Mouse (Mus musculus): ENCODE measurements at regions not wholly inside any gene's neighbourhood (a gene's known extent, or its start where the extent isn't known, plus 50 kb on each side); places are given as distances from the start of the nearest gene placed in this dataset.

DNA sequence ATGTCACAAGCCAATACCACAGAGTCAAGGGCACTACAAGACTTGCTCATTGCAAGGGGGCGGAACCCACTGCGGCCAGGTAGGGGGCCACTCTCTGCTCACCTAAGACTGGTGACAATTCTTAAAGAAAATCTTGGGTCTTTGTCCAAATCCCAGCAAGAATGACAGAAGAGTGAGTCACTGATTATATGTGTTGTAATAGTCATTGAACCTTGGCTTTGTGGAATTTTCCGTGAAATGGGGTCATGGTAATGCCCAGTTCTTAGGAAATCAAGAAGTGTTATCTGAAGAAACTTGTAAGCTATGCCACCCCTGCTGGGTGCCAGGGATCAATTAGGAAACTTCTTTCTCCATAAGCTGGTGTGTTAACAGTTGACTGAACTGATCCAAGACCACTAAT is 249.3 kb upstream of the Adgrl2 start:
- intact Hi-C loops (cut with DNase I): no loop called here
- DNase-seq: no peak

DNA sequence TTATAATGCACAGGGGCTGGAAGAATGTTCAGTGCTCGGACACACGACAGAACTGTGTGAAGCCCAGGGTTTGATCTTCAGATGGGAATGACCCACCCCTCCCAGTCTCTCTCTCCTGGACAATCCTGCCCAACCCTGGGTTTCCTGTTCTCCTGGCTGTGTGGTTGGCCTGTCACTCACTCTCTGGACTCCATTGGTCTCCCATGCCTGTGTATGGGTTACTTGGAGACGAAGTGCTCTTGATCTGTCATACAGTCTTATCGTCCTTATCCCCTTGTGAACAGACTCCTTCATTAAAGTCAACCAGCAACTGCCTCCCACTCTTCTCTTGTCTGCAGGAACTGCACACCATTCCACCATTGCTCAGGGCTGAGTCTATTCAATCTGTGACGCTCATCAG is 247.7 kb upstream of the Adgrl2 start:
- no peak for DNase-seq
- intact Hi-C loops (cut with DNase I): no loop called here

DNA sequence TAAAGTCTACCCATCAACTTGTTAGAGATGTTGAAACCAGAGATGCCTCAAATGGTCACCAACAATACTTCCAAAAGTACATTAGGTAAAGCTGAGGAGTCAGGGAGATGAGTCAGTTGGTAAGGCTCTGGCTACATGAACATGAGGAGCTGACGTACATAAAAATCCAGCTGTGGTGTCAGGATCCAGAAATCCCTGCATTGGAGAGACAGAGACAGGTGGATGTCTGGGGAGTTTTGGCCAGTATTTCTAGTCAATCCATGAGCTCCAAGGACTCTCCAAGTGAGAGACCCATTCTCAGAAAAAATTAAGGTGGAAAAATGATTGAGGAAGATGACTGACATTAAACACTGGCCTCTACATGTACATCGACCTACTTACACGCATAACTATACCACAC is 244.8 kb upstream of the Adgrl2 start:
- intact Hi-C loops (cut with DNase I): no loop called here
- no peak for DNase-seq

DNA sequence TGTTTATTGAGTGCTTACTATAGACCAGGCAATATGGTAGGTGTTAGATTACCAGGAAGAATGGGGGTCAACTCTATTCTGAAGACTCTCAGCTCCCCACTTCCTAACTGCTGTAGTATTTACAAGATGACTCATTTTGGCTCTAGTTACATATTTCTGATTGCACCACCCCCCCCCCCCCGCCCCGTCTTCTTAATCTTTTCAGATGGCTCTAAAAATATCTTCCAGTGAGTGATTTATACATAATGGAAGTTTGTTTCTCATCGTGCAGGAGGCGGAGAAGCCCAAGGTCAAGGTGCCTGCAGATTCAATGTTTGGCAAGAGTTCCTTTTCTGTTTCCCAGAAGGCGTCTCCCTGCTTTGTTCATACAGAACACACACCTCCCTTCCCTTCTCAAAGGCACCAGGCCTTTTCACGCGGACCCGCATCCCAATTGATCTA is 243.4 kb upstream of the Adgrl2 start:
- DNase-seq: no peak
- intact Hi-C loops (cut with DNase I): no loop called here

DNA sequence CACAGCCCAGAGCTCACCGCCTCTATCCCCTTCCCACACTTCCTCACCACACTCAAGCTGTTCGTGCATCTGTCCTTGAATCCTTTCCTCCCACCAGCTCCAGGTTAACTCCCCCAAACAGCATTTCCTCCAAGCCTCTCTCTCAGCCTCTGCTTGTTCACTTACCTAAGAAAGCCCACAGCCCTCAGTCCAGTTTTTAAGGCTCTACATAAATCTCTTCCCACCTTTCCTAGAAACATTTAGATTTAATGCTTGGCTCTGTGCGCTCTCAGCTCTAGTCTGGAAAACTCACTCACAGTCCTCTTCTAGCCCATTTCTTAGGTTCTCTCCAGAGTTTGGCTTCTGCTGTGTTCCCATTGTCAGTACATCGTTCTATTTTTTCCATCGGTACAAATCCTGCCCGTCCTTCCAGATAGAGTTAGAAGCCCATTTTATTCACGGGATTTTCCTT is 242.9 kb upstream of the Adgrl2 start:
- intact Hi-C loops (cut with DNase I): no loop called here
- no peak for DNase-seq

DNA sequence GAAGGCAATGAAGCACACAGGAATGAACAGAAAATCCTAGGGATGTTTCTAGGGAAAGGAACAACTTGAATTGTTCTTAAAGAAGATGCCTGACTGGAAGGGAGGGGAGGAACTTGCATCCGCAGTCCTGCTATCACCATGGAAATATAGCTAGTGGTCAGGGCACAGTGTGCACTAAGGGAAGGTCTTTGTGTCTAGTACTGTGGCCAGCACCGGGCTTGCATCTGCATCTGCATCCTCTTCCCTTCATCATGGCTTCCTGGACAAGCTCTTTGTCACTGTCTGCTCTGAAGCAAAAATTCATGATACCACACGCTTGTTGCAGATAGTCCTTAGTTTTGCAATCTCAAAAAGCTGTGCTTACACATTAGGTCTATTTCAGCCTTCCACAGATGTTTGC is 241.0 kb upstream of the Adgrl2 start:
- DNase-seq: no peak
- intact Hi-C loops (cut with DNase I): no loop called here

DNA sequence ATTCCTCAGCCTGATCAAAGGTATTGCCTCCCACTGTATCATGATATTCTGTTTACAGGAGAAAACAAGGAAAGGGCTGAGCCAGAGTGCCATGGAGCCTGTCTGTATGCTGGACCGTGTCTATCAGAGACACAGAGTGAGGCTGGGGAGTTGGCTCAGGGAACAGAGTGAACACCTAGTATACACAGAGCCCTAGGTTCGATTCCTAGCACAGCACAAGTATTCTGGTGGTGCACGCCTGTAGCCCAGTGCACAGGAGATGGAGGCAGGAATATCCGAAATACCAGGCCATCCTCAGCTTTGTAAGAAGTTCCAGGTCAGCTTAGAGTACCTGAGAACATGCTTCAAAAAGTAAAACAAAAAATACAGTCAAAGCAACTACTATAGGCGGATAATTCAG is 237.2 kb upstream of the Adgrl2 start:
- intact Hi-C loops (cut with DNase I): no loop called here
- DNase-seq: no peak

DNA sequence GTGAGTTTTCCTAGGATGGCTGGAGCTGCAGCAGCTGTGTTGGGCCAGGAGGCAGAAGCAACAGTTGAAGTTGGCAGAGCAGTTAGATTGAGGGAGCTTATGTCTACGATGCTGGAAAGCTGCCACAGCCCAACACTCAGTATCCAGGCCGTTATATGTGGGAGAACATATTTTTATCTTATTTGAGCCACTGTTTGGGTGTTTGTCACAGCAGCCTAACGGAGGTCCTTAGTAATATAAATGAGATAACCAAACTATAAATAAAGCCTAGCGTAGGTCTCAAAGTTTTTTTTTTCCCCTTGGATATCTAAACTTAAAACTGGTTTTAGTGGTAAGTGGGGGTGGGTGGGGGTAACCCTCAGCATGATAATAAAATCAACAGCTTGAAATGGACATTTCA is 236.4 kb upstream of the Adgrl2 start:
- intact Hi-C loops (cut with DNase I): no loop called here
- no peak for DNase-seq

DNA sequence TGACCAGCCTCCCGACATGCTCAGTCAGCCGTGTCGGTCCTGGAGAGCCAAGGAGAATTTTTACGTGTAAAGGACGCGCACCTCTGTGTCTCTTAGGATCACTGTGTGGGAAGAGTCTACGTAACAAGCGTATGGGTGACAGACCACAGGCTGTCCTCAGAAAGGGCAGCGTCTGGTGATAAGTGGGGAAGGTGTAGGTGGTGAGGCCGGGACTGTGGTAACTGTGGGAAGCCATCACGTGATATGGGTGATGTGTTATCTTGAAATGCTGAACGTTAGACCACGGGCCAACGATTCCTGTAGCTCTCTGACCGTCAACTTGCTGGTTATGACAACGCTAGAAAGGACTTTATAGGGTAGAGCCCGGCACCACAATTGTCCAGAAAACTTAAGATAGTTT is 235.3 kb upstream of the Adgrl2 start:
- DNase-seq: no peak
- intact Hi-C loops (cut with DNase I): no loop called here

DNA sequence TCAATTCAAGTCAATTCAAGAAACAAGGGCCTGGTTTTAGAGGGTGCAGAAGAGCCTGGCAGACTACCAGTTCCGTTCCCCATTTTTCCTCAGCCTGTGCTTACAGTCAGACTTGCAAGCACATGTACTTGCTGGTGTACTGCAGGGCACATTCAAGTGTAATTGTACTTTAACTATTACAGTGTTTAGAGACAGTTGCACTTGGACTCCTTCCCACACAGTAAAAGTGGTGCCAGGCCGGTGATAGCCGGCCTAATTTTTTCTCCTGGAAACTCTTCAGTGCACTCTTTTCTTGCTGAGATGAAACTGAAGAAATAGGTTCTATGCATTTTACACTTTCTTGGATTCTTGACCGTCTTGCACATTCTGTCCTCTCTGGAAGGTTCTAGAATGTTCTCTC is 233.9 kb upstream of the Adgrl2 start:
- DNase-seq: no peak
- intact Hi-C loops (cut with DNase I): no loop called here

DNA sequence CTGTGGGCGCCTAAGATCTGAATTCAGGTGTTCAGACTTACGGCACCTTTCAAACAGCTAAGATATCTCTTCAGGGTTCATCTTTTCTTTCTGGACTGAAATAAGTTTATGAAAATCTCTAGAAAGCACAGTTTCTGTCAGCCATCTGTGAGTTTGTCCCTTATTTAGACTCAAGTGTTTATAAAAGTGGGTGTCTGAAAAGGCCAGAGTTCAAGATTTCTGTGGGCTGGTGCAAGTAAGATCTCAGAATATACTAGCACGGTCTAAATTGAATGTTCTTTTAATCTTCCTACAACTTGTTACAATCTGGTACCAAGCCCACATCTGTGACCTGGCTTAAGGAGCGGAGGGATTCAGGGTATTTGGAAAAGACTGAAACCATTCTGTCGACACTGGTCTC is 233.4 kb upstream of the Adgrl2 start:
- DNase-seq: no peak
- intact Hi-C loops (cut with DNase I): no loop called here

DNA sequence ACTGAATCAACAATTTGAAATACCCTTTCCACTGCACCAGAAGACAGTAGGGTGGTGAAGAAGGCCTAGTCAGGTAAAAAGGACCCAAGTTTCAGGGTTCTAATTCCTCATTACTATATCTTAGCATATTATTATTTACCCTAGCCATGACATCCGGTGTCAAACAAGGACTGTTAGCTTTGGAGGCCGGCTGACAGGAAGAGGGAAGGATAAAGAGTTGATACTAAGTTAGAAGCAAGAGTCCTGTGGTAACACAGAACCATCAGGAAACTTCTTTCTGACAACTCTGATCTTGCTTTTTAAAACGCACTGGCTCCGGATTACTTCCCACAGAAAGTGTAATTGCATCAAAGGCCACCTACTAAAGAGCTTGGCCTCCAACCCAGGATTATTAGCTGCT is 230.6 kb upstream of the Adgrl2 start:
- intact Hi-C loops (cut with DNase I): no loop called here
- DNase-seq: no peak

DNA sequence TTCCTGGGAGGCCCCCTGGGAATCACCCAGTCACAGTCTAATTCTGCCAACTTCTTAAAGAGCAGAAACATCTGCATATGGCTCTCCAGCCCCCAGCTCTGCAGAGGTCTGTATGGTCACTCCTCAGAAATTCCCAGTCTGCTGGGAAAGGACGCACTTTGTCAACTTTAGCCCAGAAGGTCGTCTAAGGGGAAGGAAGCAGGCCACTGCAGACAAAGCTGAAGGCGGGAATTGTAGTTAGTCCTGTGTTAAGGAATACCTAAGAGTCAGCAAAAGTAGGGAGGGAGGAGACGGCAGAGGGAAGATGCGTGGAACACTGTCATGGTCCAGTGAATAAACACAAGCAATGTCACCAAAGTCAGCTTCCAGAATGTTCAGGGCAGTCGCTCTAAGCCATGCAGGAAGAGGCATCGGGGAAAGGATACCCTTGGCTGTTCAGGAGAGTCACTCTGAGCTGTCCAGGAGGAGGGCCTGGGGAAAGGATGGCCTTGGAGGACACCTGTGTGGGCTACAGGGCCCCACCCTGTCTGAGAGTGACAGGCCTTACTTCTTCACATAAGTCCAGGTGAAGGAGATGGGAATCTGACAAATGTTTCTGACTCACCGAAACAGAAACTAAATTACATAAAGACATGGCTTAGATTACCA is 230.1 kb upstream of the Adgrl2 start:
- intact Hi-C loops (cut with DNase I): no loop called here
- DNase-seq: no peak

DNA sequence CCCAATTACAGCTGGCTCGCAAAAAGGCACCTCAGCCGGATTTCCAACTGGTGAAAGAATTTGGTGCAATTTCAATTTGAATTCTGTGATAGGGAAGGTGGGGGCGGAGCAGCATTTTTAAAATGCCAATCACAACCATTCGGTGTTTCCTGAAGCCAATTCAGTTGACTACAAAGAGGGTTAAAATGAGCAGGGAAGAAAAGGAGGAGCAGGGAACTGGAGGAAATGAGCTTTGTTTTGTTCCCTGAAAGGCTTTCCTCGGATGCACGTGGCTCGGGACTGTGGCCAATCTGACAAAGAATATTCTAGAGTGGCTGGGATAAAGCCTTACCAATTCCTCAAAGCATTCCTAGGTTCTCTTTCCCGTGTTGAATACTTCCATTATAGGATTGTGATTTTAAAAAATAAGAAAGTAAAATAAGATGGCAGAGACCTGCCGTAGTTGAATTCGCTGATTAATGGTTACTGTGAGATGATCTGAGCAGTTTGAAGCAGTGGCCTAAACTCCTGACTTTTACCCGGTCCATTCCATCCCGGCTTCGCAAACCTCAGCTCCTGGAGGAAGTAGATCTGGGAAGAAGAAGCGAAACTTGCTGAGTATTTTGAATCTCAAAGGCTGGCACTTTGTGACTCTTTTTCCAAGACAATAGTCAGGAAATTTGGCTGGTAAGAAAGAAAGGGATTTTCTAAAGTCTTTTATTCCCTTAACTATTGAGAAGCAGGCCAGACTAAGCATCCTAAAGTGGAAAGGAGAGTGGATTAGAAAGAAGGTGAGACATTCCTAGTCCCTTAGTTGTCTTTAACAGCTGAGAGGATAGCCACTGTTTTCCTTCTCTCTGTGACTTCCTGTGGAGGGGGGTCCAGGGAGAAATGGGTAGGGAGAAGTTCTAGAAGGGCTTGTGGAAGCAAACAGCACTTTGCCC is 229.3 kb upstream of the Adgrl2 start:
- intact Hi-C loops (cut with DNase I): no loop called here
- no peak for DNase-seq

DNA sequence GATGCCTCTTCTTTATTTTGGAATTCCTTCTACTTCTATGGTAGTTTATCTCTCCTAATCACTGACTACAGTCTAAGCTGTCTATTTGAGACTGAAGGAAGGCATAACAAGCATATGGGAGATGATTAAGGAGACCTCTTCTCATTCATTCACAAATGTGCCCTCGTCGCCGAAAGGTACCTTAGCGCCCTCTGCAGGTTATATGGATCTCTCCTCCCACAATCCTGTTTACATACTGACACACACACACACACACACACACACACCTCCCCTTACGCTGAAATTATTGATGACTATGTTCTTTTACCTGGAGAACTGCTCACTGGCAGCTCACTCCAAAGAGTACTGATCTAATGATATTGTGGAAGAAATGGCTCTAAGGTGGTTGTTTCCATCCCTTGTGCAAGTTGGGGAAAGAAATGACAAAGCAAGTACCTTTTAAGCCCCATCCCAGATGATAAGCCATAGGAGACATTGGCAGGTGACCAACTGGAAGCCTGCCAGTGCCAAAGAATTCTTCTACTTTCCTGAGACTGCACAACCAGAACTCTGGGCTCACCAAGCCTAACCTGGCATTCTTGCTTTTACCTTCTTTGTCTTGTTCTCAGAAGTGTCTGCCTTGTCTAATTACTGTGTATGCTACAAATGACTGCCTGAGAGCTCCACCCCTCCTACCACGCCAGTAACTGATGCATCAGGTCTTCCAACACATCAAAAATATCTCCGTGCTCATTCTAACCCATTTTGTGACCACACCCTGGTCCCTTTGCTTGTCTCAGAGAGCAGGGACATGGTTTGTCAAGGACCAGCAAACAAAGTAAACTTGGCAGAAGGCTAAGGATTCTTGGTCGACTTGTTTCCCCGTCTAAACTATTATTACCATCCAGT is 227.8 kb upstream of the Adgrl2 start:
- peak; percentile 20 for DNase-seq
- intact Hi-C loops (cut with DNase I): no loop called here

DNA sequence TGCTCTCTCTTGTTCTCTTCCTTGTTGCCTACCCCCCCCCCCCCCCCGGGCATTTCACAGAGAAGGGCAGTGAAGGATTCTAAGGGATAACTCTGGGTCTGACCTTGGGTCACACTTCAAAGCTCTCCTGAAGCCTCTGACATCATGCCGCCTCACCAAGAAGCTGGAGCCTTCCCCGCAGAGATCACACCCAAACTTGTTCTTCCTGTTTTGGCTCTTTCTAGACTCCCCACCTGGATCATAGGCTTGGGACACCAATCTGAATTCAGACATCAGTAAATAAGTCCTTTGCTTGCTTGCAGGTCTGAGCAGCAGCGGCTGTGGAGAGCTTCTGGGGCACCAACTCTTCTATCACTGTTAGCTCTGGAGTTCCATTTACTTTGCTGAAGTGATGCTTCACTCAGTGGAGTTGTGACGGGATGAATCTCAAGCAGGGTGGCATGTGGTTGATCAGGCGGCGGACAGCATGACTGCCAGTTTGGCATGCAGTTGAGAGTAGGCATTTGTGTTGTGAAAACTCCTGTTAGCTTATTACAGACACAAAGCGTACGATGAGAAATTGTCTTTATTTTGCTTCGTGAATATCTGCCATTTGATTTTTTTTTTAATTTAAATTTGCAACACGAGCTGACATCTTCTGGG is 226.5 kb upstream of the Adgrl2 start:
- no peak for DNase-seq
- intact Hi-C loops (cut with DNase I): no loop called here

DNA sequence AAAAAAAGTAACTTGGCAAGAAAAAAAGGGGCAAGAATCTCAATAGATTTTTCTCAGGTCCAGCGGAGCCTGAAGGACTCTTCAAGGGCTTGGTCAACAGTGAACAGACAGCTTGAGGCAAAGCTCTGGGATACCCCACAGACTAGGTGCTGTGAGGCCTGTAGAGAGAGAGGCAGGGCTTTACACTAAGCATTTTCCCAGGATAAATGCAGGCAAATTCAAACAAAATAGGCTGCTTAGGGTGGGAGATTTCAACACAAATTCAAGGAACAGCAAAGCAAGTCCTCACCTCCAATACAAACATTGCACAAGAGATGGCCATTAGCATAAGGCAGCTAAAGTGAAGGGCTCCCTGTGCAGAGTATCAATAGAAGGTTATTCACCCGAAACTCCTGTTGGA is 225.3 kb upstream of the Adgrl2 start:
- intact Hi-C loops (cut with DNase I): no loop called here
- no peak for DNase-seq

DNA sequence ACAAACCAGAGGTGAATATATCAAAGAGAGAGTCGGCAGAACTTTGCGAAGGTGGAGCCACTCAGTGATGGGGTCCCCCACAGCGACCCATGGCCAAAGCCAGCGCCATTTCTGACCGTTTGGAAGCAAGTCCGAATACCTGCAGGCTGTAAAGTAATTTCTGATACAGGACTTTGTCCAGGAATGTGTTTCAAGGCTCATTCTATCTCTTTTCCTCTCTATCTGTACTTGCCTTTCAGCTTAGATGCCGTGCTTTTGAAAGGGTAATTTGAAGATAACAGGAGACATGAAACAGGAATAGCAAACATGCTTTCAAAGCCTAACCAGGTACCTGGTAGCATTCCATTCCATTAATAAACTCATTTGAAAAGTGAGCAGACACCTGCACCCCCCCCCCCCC is 221.6 kb upstream of the Adgrl2 start:
- intact Hi-C loops (cut with DNase I): no loop called here
- no peak for DNase-seq

DNA sequence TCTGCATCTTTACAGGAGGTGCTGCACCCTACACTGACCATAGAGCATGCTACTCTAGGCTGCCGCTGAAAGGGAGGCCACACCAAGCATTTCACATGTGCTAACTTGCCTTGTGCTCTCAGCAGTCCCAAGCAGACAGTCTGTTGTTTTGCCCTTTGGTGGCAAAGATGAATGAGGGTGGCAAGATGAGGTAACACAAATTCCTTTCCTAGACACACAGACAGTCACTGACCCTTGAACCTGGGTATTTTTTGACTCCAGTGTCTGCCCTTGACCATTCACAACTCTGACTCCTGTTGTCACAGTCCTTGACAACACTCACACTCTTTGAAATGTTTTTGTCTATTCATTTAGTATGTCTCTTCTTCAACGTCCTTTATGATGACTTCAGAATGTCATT is 218.9 kb upstream of the Adgrl2 start:
- intact Hi-C loops (cut with DNase I): no loop called here
- no peak for DNase-seq

DNA sequence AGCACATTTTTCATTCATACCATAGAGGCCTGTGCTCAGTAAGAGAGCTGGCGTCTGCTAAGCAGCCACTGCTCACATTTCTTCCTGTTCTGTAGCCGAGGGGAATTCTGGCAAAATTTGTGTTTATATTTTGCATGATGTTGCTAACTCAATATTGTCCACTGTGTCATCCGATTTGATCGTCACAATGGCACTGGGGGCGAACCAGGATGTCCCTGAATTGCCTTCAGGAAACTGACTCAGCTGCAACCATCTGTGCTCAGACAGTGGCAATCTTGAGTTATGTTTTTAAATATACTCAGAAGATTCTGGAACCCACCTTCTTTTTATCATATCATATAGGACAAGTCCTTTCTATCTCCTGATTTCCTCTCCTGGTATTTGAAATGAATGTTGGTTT is 213.1 kb upstream of the Adgrl2 start:
- intact Hi-C loops (cut with DNase I): no loop called here
- DNase-seq: no peak
